Mouse (Mus musculus) neutrophil, adult 5-6 weeks (primary cell): ENCODE results near the gene Tmem132d. TPM values are rescaled to one million over a fixed set of nuclear protein-coding genes. Genes with fewer than 3 reads are reported as not detected.

Source experiments
- ATAC-seq: fragments of 151-379, 151-347 bp; 2 replicates; pipeline ENCODE4 v1.8.0; 2017; ENCODE audit warnings: mild to moderate bottlenecking, moderate TSS enrichment; ENCODE audit not compliant: insufficient number of reproducible peaks, poor library complexity, low FRiP score, severe bottlenecking; ENCODE audit errors: extremely low read depth
- total RNA-seq: library from RNA; stranded (forward); fragments of 200-1000 nt; gene quantifications from 2 replicates; pipeline ENCODE4 v1.2.3, GENCODE M21; 2017

Tmem132d gene
- total RNA-seq, 1 experiment from 2014 or later = not detected

- ATAC-seq = no peak
Observed at GRCm38 (mm10) chr5:128244219-128244618, 188.7 kb downstream of the Tmem132d start.

GRCm38 (mm10) chr5:128236638-128237335, 196.1 kb downstream of the Tmem132d start:
- no peak for ATAC-seq

GRCm38 (mm10) chr5:128235611-128236010, 197.3 kb downstream of the Tmem132d start:
- no peak for ATAC-seq

- no peak for ATAC-seq
Observed at GRCm38 (mm10) chr5:128233101-128233500, 199.8 kb downstream of the Tmem132d start.

GRCm38 (mm10) chr5:128218281-128218680, 214.6 kb downstream of the Tmem132d start:
- no peak for ATAC-seq

- no peak for ATAC-seq
Observed at GRCm38 (mm10) chr5:128211125-128211524, 221.8 kb downstream of the Tmem132d start.

- no peak for ATAC-seq
Observed at GRCm38 (mm10) chr5:128205716-128206115, 227.2 kb downstream of the Tmem132d start.

- ATAC-seq = no peak
Observed at GRCm38 (mm10) chr5:128204685-128205320, 228.1 kb downstream of the Tmem132d start.

- ATAC-seq = no peak
Observed at GRCm38 (mm10) chr5:128203879-128204581, 228.8 kb downstream of the Tmem132d start.

- no peak for ATAC-seq
Observed at GRCm38 (mm10) chr5:128194106-128194505, 238.8 kb downstream of the Tmem132d start.

GRCm38 (mm10) chr5:128192485-128193055, 240.3 kb downstream of the Tmem132d start:
- no peak for ATAC-seq

GRCm38 (mm10) chr5:128191710-128192109, 241.2 kb downstream of the Tmem132d start:
- ATAC-seq = no peak

GRCm38 (mm10) chr5:128190243-128190820, 242.5 kb downstream of the Tmem132d start:
- ATAC-seq = no peak

GRCm38 (mm10) chr5:128176234-128176633, 256.6 kb downstream of the Tmem132d start:
- no peak for ATAC-seq

- ATAC-seq = no peak
Observed at GRCm38 (mm10) chr5:128158901-128159675, 273.8 kb downstream of the Tmem132d start.

GRCm38 (mm10) chr5:128151461-128151860, 281.4 kb downstream of the Tmem132d start:
- ATAC-seq = no peak

- ATAC-seq = no peak
Observed at GRCm38 (mm10) chr5:128146901-128147645, 285.8 kb downstream of the Tmem132d start.

GRCm38 (mm10) chr5:128144799-128145198, 288.1 kb downstream of the Tmem132d start:
- ATAC-seq = no peak
